Mouse (Mus musculus): ENCODE data around the gene Apeh.

Gene Apeh

DNA sequence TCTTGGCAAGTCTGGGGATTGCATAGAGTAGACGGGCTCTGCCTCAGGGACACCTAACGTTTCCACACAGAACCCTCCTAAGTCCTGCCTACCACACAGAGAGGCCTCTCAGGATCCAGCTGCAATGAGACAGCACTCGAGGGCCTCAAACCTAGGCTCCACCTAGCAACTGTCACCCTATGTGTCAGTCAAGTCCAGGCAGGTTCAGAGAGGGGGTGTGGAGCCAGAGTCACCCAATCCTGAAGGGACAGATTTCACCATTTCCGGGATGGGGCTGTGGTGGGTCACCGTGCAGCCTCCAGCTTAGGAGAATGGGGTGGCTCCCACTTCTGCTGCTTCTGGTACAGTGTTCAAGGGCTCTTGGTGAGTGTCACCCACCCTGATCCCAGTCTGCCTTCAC, 14.2 kb downstream of the Apeh start, which contains the start of gene Mst1:
Gene Mst1 (plus strand): TSS at position 269 of the 400 bp plus-strand sequence.
- peak; percentile 19 for DNase-seq (ENCODE audit: low spot score)

DNA sequence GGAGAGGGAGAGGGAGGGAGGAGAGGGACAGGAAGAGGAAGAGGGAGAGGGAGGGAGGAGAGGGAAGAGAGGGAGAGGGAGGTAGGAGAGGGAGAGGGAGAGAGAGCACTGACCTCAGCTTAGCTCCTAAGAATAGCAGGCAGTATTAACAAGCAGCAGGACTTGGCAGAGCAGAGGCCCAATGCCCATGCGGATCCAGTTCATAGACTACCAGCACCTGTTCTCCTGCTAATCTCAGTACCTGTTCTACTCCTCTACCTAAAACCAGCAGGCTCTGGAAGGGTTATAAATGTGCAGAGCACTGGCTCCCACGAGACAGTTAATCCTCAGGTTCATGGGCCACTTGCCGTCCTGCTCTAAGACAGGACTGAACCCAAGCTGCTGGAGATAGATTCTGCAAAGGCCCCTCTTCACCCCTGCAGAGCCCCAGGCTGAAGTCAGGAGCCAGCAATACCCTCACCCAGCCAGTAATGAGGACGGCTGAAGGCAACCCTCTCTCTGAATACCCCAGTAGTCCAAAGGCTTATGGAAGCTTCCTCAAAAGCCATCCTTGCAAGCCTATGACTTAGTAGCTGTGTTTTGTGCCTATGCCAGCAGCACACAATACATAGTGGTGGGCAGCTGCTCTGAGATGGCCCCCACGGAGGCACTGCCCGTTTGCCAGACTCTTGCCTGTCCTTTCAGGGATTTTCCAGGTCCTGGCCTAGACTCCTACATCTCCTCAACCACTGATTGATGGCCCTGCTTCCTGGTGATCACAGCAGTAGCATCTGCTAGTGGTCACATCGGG, 21.1 kb downstream of the Apeh start:
- no peak for DNase-seq (ENCODE audit: low spot score)

- DNase-seq (ENCODE audit: low spot score): no peak
Observed at GRCm38 (mm10) chr9:108072481-108072924, 21.9 kb downstream of the Apeh start.

- no peak for DNase-seq (ENCODE audit: low spot score)
Observed at GRCm38 (mm10) chr9:108071801-108072200, 22.6 kb downstream of the Apeh start.

GRCm38 (mm10) chr9:108069529-108069928, 24.9 kb downstream of the Apeh start:
- DNase-seq (ENCODE audit: low spot score): no peak

GRCm38 (mm10) chr9:108069007-108069406, 25.4 kb downstream of the Apeh start:
- no peak for DNase-seq (ENCODE audit: low spot score)

- peak; percentile 91 for DNase-seq (ENCODE audit: low spot score)
Observed at GRCm38 (mm10) chr9:108067900-108068299, 26.5 kb downstream of the Apeh start.

DNA sequence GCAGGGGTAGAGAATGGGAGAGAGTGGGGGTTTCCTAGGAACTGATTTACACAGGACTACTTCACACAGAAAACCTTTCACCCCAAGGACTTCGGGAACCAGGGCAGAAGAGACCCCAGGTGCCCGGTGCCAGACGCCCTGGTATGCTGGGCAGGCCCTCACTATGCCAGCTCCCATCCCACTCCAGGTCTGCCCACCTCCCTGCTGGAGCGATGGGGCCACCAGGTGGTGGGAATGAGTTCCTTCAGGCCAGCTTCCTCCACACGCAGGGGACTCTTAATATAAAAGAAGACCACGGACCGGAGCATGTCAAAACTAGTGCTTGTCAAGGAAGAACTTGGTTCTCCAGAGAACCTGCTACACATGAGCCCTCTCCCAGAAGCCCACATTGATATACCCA, 27.2 kb downstream of the Apeh start:
- no peak for DNase-seq (ENCODE audit: low spot score)

- DNase-seq (ENCODE audit: low spot score): peak; percentile 81
Observed at GRCm38 (mm10) chr9:108065491-108066011, 28.9 kb downstream of the Apeh start.

GRCm38 (mm10) chr9:108063361-108063760, 31.0 kb downstream of the Apeh start:
- no peak for DNase-seq (ENCODE audit: low spot score)

- DNase-seq (ENCODE audit: low spot score): no peak
Observed at GRCm38 (mm10) chr9:108062142-108062541, 32.3 kb downstream of the Apeh start.

GRCm38 (mm10) chr9:108058291-108058690, 36.1 kb downstream of the Apeh start:
- no peak for DNase-seq (ENCODE audit: low spot score)

- no peak for DNase-seq (ENCODE audit: low spot score)
Observed at GRCm38 (mm10) chr9:108057262-108057562, 37.2 kb downstream of the Apeh start.

GRCm38 (mm10) chr9:108056361-108057261, 37.8 kb downstream of the Apeh start:
- no peak for DNase-seq (ENCODE audit: low spot score)

GRCm38 (mm10) chr9:108055661-108056237, 38.7 kb downstream of the Apeh start:
- DNase-seq (ENCODE audit: low spot score): no peak

DNA sequence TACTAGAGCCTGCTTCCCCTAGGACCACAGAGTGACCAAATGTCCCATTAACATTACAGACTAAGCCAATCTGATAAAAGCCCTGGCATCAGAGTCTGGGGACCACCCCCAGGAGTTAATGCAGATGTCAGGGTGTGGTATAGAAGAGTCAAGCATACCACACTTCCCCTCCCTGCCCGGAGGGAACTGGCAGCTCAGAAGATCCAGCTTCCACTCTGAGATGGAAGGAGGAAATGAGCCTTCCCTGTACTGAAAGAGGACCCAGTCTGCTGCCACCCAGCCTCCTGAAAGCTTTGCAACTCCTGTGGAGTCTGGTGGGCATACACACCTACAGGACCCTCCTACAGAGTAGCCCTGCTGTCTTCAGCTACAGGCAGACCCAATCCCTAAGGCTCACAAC, 39.3 kb downstream of the Apeh start:
- DNase-seq (ENCODE audit: low spot score): no peak

DNA sequence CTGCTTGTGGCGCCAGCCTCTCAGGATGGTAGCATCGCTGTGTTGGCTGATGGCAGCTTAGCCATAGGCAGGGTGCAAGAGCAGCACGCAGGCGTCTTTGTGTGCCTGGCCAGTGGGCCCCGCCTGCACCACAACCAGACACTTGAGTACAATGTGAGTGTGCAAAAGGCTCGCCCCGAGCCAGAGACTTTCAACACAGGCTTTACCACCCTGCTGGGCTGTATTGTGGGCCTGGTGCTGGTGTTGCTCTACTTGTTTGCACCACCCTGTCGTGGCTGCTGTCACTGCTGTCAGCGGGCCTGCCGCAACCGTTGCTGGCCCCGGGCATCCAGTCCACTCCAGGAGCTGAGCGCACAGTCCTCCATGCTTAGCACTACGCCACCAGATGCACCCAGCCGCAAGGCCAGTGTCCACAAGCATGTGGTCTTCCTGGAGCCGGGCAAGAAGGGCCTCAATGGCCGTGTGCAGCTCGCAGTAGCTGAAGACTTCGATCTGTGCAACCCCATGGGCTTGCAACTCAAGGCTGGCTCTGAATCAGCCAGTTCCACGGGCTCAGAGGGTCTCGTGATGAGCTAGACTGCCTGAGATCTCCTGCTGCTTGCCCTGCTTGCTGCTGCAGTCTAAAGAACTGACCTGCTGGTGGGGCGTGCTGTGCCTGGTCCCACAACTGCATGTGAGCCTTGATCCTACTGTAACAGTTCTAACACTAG, 39.9 kb downstream of the Apeh start:
- no peak for DNase-seq (ENCODE audit: low spot score)

- DNase-seq (ENCODE audit: low spot score): no peak
Observed at GRCm38 (mm10) chr9:108053665-108054225, 40.7 kb downstream of the Apeh start.

GRCm38 (mm10) chr9:108052885-108053664, 41.3 kb downstream of the Apeh start, which contains the start of gene Amigo3:
Amigo3 (plus strand) TSS chr9:108053159.
- peak; percentile 97 for DNase-seq (ENCODE audit: low spot score)

DNA sequence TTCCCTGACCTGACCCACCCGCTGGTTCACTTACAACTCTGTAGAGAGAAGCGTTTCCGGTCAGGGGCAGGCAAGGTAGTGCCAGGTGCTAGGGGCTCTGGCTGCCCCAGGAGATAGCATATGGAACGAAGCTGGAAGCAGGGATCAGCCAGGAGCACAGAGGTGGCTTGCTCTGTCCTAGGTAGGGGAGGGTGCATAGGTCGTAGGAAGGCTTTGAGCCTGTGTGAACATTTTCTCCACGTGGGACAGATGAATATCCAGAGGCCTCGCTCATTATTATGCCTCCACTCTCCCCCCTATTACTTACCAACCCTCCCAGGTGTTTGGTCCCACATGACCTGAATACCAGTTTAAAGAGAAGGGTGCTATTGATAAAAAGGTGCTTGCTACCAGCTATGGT, 42.0 kb downstream of the Apeh start:
- no peak for DNase-seq (ENCODE audit: low spot score)

- no peak for DNase-seq (ENCODE audit: low spot score)
Observed at GRCm38 (mm10) chr9:108051931-108052220, 42.5 kb downstream of the Apeh start.

Data from embryo, embryonic 10 days (tissue).